In the genomic region with DNA sequence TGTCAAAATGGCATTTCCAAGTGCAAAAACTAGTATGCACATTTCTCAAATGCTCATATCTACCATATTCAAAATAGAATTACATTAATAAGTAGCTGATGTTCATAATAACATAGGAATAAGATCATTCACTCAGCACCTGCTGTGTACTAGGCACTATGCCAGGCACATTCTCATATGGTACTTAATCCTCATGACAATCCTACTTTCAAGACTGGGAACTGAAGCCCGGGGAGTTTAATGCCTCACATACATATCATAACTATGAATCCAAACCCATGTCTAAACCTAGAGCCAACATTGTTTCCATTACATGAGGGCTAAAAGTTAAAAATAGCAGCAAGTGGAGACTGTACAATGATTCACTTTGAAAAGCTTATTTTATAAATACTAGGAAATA, we compare ENCODE assay signal across 11 mouse cellular contexts.
"Had no signal": no experiment of that assay in that cellular context is flagged by ENCODE, and none has a peak within 500 bp of the region (broad histone marks: within the 10 kb centered on the region; RNA-seq: fewer than 3 reads in every experiment).

No protein-coding gene starts in this region.

- H3K27me3 ChIP-seq: limb, embryonic 12.5 days; liver, embryonic 15.5 days had no signal

- H3K4me1 ChIP-seq: limb, embryonic 12.5 days; liver, embryonic 15.5 days had no signal

- H3K4me3 ChIP-seq: limb, embryonic 12.5 days; liver, embryonic 15.5 days had no signal

- H3K36me3 ChIP-seq: limb, embryonic 12.5 days; liver, embryonic 15.5 days had no signal

- H3K9ac ChIP-seq: limb, embryonic 12.5 days; liver, embryonic 15.5 days had no signal

- DNase-seq: kidney, adult 9 months; kidney, postnatal 10 days; lung, adult 2 months; lung, postnatal 36 days; thymus, postnatal 4 days had no signal

- ATAC-seq: lung, postnatal 0 days; midbrain, embryonic 16.5 days had no signal

- H3K27ac ChIP-seq: limb, embryonic 12.5 days; liver, embryonic 15.5 days; stomach, postnatal 0 days had no signal

- H3K9me3 ChIP-seq: limb, embryonic 12.5 days; liver, embryonic 15.5 days had no signal

- H3K4me2 ChIP-seq: limb, embryonic 12.5 days; liver, embryonic 11.5 days; liver, embryonic 15.5 days had no signal
